Mouse (Mus musculus): Measurements from ENCODE around the gene Ppp1r9a.

GRCm38 (mm10) chr6:4998929-4999328, 96.2 kb downstream of the Ppp1r9a start:
- TF ChIP-seq POLR2A (IDR thresholded peaks at IDR 0.05; ENCODE audit: low read depth, low read length) (no peak), CTCF (IDR thresholded peaks at IDR 0.05; ENCODE audit: extremely low read depth, insufficient read depth, insufficient read length, insufficient replicate concordance) (no peak)
